Mouse (Mus musculus): ENCODE results near the gene Kcnj4.

The Kcnj4 gene

DNA sequence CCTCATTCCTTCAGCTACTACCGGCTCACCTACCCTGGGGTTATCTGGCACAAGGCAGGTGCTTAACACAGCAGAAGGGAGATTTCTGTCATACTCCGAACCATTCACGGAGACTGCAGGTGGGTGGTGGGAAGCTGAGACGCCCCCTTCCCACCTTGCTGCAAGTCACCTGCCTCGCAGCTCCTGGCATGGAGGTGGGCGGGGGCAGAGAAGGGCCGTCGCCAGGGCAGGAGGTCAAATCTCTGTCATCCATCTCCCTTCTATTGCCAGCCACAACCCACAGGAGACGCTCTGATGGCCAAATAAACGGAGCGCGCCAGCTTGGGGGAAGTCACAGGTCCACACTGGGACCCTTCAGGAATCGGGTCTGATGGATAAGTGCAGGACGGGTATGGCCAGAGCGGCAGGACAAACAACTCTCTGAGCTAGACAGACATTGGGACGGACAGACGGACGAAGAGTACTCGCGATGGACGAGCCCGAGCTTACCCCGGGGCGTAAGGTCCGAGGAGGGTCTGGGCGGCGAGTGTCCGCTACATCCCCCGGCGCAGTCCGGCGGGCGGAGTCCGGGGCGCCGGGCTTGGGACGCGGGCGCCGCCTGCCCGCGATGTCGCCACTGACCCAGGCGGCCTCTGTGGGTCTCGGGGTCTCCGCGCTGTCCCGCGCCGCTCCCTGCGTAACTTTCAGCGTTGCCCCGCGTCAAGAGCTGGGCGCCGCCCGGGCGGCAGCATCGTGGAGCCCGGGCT lies at the start of gene Kcnj4:
Gene Kcnj4, minus strand, starts transcription at position 535 of the 746 bp plus-strand sequence.
- no peak for DNase-seq

DNA sequence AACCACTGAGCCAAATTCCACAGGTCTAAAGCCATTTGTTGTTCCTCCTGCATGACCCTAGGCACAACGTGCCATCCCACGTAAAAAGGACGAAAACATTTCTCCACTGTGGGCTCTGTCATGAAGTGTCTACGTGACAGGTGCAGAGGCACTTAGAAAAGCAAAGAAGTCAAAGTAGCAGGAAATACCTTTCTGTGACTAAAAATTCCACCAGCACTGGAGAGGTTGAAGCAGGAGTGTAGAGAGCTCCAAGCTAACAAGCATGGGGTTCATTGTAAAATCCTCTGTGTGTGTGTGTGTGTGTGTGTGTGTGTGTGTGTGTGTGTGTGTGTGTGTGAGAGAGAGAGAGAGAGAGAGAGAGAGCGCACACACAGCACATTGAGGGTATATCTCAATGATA lies 47.5 kb upstream of the Kcnj4 start:
- no peak for DNase-seq

DNA sequence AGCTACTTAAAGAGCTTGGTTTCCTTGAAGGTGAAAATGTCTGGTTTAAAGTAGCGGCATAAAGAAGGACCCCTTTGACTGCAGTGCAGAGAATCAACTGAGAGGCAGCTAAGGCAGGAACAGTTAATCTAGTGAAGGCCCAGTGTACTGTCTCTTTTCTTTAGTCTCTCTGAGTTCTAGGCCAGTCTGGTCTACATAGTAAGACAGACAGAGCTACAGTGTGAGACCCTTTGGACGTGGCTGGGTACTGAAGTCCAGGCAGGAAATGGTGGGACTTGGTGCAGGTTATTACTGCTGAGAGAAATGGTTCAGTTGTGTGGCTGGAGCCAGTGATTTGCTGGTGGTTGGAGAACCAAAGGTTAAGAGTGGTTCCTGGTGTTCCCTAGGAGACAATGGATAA lies 43.2 kb upstream of the Kcnj4 start:
- DNase-seq, result no peak

DNA sequence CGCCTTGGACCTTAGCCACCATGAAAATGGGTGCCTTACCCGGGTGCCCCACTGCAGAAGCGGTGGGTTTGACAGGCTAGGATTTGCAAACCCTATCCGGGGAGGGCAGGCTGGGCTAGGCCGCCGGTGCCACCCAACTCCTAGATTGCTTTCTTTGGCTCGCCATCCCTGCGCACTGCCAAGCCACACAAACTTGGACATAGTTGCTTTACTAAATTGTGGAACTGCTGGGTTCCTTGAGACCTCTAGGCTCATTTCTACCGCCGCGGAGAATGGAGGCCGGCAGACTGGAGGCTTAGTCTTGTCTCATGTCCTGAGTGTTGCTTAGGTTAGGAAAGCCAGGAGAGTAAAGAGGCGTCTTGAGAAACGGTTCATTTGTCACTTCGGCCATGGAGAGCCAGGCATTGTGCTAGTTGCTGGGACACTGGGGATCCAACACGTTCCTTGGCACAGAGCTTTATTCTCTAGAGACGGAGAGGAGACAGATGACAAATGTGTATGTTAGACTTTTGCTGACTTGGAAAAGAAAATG lies 42.3 kb upstream of the Kcnj4 start:
- no peak for DNase-seq

DNA sequence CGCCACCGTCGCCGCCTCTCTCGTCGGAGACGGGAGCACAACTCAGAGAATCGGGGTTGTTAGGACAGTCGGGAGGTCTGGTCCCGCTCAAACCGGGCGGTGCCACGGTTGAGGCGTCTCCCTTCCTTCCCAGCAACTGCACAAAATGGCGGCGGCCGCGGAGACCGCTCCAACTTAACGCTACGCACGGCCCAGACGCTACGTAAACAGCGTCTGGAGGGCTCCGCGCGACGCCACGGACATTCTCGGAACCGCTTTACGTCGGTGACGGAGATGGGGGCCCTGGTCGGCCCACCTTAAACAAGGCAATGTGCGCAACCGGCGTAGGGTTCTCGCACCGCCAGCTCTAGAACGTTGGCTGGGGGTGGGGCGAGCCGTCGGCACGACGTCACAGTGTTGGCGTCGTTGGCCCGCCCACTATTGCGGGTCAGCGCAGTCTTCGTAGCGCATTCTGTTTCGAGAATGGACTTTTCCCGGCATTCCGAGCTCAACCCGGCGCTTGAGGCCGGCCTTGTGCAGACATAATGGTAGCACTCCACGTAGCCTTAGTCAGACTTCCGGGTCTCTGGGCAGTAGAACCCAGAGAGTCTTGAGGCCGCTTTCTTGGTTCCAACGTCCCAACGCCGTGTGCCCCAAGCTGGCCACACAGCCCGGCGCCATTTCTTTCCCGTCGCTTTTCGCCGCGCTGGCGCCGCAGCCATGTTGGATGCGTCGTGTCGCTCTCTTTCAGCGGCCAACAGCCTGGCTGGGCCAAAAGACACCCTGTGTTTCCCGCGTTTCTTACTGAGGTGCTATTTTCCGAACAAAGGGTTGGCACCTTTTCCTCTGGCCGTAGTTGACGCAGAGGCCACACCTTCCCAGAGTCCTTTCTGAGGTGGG lies 41.6 kb upstream of the Kcnj4 start, which contains the start of gene Ddx17:
Gene Ddx17, minus strand, starts transcription at position 332 of the 879 bp plus-strand sequence.
- peak; percentile 97 to 99 for DNase-seq

DNA sequence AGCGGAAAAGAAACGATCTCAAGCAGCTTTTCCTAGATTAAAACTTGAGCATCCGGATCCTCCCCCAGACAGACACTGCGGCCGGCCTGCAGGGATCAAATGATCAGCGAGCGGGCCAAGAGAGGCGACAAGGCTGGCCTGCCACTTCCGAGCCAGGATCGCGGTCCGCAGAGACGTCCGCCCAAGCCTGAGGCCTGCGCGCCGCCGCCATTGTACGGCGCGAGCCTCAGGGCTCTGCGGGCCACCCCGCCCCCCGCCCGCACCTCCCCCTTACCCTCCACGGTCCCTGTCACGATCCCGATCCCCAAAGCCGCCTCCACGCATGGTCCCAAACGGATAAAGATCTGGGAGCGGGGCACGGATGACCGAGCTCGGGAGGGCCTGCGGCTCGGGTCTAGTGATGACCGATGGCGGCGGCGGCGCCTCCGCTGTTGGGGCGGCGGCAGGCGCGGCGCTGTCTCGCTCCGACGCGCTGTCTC lies 40.9 kb upstream of the Kcnj4 start:
- peak in 1 of 2 experiments; percentile 65 for DNase-seq

DNA sequence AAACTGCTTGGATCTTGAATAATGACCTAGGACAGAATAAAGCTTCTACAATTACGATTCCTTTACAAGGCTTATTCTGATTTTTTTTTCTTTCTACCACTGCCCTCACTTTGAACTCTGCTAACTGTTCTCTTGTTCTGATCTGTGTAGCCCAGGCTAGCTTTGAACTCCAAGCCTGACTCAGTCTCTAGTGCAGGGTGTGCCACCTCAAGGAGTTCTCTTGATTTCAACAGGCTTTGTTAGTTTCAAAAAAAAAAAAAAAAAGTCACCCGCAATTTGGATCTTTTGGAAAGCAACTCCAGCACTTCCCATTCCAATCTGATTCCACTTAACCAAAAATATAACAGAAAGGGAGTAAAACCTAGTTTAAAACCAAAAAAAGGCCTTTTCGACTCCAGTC lies 40.5 kb upstream of the Kcnj4 start:
- no peak for DNase-seq

DNA sequence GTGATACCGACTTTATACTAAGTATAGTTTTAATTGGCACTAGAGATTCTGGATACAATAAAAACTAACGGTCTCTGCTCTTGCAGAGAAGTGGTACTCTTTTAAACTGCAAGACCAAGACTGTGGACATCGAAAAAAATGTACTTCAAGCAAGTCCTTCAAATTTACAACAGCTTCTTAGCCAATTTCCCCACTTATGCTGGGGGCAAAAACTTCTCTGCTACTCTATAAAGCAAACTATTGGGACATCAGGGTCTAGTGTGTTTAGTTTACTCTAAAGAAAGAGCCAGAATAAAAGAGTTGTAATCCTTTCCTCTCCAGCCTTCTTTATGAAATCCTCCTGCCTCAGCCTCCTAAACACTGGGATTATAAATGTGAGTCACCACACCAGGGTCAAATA lies 38.9 kb upstream of the Kcnj4 start:
- DNase-seq, result no peak

DNA sequence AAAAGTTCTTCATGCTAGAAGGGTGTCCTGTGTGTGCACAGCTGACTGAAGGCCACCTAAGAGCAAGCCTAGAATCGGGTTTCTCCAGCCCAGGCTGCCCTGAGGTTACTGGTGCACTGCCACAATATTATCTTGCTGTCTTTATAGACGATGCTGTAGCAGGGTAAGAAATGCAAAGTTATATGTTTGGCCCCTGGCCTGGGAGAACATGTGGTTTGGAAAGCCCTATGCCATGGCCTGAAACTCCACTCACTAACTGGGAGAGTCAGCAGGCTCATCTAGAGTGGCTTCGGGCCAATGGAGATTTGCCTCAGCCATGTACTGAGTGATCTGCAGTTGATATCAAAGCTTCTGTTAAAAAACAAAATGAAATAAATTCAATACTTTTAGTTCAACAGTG lies 28.8 kb upstream of the Kcnj4 start:
- DNase-seq, result no peak

DNA sequence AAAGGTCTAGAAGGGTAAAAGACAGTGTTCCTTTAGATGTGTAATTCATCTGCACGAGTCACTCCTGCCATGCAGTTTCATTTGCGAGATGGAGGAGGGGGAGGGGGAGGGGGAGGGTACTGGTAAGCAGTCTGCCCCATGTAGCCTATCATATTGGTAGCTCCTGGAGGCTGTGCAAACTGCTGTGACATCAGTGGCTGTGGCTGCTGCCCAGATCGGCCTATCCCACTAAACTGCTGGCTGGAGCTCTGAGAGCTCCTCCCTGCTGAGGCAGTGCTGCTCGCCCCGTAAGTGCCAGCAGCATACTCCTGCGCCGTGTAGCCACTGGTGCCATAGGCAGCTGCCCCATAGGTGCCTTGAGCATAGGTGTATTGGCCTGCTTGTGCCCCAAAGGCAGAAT lies 24.9 kb upstream of the Kcnj4 start:
- DNase-seq, result no peak

DNA sequence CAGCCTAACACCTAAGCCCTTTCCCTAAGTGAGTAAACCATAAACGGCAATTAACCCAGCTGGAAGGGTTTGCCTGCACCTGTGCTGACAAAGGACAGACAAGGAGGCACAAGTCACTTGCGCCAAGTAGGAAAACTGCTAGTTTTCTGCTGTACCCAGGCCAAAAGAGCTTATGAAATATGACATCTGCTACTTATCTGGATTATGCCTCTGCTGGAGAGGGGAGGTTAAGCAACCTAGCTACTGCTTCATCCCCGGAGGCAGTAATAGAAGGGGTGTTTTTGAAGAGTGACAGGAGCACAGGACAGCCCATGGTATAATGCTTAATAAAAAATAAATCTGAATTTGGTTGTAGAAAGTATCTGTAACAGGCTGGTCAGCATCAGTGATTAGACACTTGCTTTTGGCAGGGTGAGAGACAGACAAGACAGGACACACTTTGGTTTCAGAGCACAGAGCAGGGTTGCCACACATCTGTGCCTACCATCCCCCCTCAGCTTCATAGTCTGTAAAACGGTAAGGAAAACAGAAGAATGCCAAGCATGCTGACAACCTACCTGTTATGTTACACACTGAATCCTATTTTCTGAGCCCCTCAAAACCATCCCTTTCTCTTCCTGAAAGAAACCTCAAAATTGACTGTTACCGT lies 23.1 kb upstream of the Kcnj4 start:
- no peak for DNase-seq

DNA sequence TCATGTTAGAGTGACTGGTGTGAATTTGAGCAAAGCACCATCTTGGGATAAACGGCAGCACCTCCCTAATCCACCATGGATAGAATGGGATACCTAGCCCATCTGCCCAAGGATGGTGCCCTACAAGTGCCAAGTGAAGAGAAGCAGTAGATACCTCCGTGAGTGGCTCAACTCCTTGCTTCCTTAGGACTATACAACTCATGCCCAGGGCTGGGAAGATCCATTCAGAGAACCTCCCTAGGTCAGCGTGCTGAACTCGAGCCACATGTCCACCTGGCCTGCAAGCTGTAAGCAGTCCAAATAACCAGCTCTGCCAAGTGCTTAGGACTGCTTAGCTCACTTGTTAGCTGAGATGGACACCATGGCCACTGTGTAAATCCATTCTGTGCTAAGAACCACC lies 22.2 kb upstream of the Kcnj4 start:
- DNase-seq, result peak; percentile 66

DNA sequence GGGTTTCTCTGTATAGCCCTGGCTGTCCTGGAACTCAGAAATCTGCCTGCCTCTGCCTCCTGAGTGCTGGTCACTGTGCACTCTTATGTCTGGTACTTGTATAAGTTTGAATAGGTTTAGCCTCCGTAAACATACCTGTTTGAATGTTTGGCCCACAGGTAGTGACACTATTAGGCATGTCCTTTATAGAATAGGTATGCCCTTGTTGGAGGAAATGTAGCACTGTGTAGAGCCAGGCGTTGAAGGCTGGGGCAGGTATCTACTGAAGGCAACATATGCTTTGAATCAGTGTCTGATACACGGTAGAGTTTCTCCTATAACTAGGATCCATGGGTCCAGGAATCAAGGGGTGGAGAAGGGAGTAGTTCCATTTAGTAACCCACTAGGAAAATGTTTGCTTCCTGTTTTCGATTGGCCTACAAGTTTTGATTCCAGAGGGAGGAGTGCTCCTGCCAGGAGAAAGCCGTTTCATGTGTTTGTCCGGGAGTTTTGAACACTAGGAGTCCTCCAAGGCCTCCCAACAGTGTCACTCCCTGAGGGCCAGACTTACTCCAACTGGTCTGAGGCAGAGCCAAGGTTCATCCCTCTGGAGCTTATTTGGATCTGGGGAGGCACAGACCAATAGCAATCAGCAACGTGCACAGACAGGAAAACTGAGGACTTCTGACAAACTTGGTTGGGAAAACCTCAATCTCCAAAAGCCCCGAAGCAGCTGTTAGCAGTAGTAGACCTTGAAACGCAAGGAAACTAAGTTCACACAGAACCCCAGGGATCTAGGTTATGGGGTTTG lies 21.1 kb upstream of the Kcnj4 start:
- no peak for DNase-seq

DNA sequence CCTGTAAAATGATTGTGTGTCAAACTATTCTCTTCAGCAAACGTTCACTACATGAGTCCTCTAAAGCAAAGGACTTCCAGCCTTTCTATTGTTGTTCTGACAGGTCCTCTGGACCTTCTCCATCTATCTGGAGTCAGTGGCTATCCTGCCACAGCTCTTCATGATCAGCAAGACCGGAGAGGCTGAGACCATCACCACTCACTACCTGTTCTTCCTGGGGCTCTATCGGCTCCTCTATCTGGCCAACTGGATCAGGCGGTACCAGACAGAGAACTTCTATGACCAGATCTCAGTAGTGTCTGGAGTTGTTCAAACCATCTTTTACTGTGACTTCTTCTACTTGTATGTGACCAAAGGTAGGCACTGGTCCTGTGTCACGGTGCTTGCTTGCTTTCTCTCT lies 20.5 kb upstream of the Kcnj4 start:
- DNase-seq, result no peak

DNA sequence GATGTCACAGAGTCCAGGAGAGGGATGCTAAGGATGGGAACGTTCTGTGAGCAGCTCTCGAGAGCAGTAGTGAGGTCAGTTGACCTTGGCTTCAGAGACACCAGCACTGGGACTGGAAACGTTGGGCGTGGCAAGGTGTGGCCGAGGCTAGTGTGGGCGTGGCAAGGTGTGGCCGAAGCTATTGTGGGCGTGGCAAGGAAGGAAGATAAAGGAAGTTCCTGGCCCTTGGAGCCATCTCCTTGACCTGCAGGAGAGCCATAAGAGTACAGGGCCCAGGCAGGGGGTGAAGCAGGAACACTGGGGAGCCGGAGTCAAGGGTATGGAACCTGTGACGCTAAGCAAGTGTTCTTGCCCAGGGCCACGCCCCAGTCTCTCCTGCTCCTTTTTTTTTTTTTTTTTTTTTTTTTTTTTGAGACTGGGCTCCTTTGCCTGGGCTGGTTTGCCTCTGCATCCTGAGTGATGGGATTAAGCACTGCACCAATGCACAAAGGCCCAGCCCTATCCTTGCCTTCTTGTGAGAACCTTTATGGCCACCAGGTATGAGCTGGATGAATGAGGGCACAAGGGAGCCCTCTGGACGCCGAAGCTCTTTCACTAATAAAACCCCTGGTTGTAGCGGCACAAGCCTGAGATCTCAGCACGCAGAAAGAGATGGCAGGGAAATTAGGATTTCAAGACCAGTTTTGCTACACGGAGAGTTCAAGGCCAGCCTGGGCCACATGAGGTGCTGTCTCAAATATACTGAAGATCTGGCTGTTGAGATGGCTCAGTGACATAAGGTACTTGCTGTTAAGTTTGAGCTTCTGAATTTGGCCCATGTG lies 14.6 kb upstream of the Kcnj4 start:
- DNase-seq, result no peak

DNA sequence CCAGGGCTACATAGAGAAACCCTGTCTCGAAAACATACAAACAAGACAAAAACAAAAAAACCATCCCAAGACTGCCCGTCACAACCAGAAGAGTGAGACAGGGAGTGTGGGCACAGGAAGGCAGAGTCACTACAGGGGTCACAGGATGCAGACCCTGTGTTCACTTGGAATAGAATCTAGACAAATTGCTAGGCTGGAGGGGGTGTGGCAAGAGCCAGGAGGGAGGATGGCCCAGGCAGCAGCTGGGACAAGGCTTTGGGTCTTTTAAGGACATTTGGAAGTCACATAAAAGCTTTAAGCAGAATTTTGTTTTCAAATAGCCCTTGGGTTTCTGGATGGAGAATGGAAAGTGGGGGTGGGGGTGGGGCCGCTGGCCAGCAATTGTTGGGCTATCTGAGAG lies 13.5 kb upstream of the Kcnj4 start:
- DNase-seq, result no peak

DNA sequence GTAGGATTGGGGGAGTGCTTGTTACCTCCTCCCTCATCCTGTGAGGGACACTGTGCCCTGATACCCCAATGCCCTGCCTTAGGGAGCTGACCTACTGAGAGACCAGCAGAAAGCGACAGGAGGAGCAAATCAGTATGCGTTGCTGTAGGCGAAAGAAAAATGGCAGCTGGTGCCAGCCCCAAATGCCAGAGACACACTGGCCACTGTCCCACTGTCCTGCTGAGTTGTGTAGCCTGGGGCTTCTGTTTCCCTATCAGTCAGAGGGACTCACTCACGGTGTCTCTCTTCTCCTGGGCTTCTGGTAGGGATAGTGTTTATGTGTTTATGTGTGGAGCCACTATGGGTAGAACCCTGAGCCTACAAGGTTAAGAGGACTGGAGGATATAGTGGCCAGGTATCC lies 12.7 kb upstream of the Kcnj4 start:
- no peak for DNase-seq

DNA sequence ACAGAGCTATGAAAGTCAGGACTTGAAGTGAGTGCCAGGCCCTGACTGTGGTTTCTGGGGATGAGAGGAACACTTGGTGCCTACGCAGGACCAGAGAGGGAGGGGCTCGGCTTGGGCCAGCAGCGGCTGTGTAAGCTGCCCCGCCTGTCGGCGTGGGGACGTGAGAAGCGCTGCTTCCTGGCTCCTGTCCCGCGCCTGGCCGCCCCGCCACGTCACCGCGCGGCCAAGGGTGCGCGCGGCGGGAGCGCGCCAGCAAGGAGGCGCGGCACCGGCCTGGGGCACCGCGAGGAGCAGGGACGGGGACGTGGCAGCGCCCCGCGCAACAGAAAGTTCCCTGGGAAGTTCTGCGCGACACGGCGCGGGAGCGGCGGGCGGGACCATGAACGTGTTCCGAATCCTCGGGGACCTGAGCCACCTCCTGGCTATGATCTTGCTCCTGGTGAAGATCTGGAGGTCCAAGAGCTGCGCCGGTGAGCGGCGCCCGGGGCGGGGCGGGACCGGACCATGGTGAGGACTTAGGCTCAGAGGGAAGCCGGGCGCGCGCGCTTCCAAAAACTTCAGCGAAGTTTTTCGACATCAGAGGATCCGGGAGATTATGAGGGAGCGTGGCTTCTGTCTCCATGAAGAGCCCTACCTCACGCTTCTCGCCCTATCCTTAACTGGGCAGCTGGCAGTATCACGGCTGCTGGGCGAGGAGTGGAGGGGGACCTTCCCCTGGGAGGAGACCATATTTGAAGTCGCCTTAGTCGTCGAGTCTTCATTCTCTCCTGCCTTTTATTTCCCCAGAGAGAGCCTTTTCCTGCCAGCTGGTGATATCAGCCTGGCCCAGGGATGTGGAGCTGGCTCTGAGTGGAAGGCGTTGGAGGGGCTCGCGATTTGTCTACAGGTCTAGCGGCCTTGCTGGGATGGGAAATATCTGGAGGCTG lies 11.4 kb upstream of the Kcnj4 start, which contains the start of gene Kdelr3:
Gene Kdelr3, plus strand, starts transcription at position 241 of the 926 bp plus-strand sequence.
- DNase-seq, result peak in 1 of 2 experiments; percentile 50

DNA sequence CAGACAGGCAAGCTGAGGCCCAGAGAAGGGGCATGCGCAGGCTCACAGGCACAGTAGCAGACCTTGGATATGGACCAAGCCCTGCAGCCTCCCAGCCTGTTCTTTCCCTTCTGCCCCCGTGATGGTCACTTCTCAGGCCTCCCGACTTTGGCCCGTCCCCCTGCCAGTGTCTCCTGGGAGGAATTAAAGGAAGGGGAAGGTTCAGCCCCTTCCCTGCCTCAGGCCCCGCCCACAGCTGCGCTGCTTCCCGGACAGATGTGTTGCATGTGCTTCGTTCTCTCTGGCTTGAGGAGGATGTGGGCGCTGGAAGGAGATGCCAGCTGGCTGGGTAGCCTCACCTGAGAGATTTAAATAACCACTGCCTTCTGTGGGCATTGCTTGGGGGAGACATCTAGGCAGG lies 8.9 kb upstream of the Kcnj4 start:
- DNase-seq, result no peak

All from cerebellum, postnatal 36 days (tissue).